Mouse (Mus musculus): Measurements from ENCODE around the gene Prss29. TPM values are rescaled to one million over a fixed set of nuclear protein-coding genes. Genes with fewer than 3 reads are reported as not detected.

Prss29 gene
- polyA plus RNA-seq, 1 experiment from 2014 or later = not detected

GRCm38 (mm10) chr17:25294111-25294510, 24.3 kb upstream of the Prss29 start:
- Histone ChIP-seq H3K9me3 (no peaks in the 10 kb centered on the region), H3K4me3 (no peak overlapping the region), H3K4me1 (no peaks in the 10 kb centered on the region), H3K36me3 (replicated peaks) (no peaks in the 10 kb centered on the region), H3K27ac (no peak overlapping the region), H3K27me3 (ENCODE audit: poor library complexity, severe bottlenecking) (no peaks in the 10 kb centered on the region)
- WGBS = 76% methylated on average over 1 of the region's 1 CpGs
- no peak for DNase-seq (ENCODE audit: extremely low spot score, low spot score)

DNA sequence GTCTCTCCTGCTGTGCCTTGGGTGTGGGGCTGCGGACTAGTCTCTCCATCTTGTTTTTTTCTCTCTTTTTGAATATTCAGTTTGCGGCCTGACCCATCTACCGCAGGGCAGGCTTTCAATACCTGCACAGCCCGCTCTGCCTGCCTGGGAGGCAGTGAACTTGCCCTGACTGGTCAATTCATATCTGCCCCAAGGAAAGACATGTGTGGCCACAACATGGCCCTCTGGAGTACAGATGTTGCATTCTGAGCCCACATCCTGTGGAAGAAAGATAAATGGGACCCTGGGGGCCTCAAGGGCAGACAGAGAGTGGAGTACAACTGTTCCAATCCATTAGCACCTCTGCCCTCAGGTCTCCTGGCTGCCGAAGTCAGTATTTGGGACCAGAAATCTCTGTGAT, 20.4 kb upstream of the Prss29 start, which contains the start of gene Prss34:
Prss34 (plus strand) TSS at position 301 of the 400 bp plus-strand sequence.
- Histone ChIP-seq H3K27ac (no peak within 1 kb of the TSS), H3K36me3 (replicated peaks) (no peaks in the 10 kb centered on the region), H3K4me1 (no peaks in the 10 kb centered on the region), H3K4me3 (no peak within 1 kb of the TSS), H3K9me3 (no peaks in the 10 kb centered on the region), H3K27me3 (ENCODE audit: poor library complexity, severe bottlenecking) (no peaks in the 10 kb centered on the region)
- WGBS = 94% methylated on average over 5 of the region's 5 CpGs
- no peak for DNase-seq (ENCODE audit: extremely low spot score, low spot score)

DNA sequence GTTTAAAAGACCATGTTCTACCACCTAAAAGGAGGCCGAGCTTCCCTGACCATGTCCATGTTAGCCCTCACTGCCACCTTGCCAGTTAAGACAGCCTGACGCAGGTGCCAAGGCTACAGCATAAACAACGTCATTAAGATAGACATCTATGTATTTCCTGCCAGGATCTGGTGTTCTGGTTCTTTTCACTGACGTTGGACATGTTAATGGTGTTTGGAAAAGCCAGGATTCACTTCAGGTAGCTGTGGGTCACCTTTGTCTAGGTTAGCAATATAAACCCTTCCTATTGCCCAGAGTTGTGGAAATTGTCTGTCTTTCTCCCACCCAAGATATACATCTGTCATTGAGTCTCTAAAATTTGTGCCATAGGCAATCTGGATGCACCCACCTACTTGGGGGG, 10.1 kb upstream of the Prss29 start, which contains the start of gene Prss28:
Prss28 (plus strand) TSS at position 301 of the 400 bp plus-strand sequence.
- no peak within 1 kb of the TSS for H3K27ac ChIP-seq
- H3K4me3 ChIP-seq = no peak within 1 kb of the TSS
- H3K27me3 ChIP-seq (ENCODE audit: poor library complexity, severe bottlenecking) = no peaks in the 10 kb centered on the region
- no peaks in the 10 kb centered on the region for H3K9me3 ChIP-seq
- DNase-seq (ENCODE audit: extremely low spot score, low spot score) = no peak
- H3K4me1 ChIP-seq = no peaks in the 10 kb centered on the region
- no peaks in the 10 kb centered on the region for H3K36me3 ChIP-seq (replicated peaks)
- WGBS = 86% methylated on average over 4 of the region's 4 CpGs

- Histone ChIP-seq H3K9me3 (no peaks in the 10 kb centered on the region), H3K4me1 (no peaks in the 10 kb centered on the region), H3K27me3 (ENCODE audit: poor library complexity, severe bottlenecking) (no peaks in the 10 kb centered on the region), H3K36me3 (replicated peaks) (no peaks in the 10 kb centered on the region), H3K4me3 (no peak overlapping the region), H3K27ac (no peak overlapping the region)
- 92% methylated on average over 8 of the region's 8 CpGs for WGBS
- no peak for DNase-seq (ENCODE audit: extremely low spot score, low spot score)
Measured at GRCm38 (mm10) chr17:25320819-25321218, 2.4 kb downstream of the Prss29 start.

GRCm38 (mm10) chr17:25322930-25323329, 4.5 kb downstream of the Prss29 start:
- Histone ChIP-seq H3K9me3 (no peaks in the 10 kb centered on the region), H3K4me3 (no peak overlapping the region), H3K27ac (no peak overlapping the region), H3K27me3 (ENCODE audit: poor library complexity, severe bottlenecking) (no peaks in the 10 kb centered on the region), H3K36me3 (replicated peaks) (no peaks in the 10 kb centered on the region), H3K4me1 (no peaks in the 10 kb centered on the region)
- DNase-seq (ENCODE audit: extremely low spot score, low spot score) = no peak
- 34% methylated on average over 2 of the region's 2 CpGs for WGBS

GRCm38 (mm10) chr17:25332321-25332720, 13.9 kb downstream of the Prss29 start:
- WGBS = 83% methylated on average over 9 of the region's 9 CpGs
- Histone ChIP-seq H3K9me3 (no peaks in the 10 kb centered on the region), H3K36me3 (replicated peaks) (no peaks in the 10 kb centered on the region), H3K4me1 (no peaks in the 10 kb centered on the region), H3K4me3 (no peak overlapping the region), H3K27me3 (ENCODE audit: poor library complexity, severe bottlenecking) (peaks cover 15% of the 10 kb centered on the region), H3K27ac (no peak overlapping the region)
- no peak for DNase-seq (ENCODE audit: extremely low spot score, low spot score)

GRCm38 (mm10) chr17:25333943-25334342, 15.5 kb downstream of the Prss29 start:
- Histone ChIP-seq H3K27ac (no peak overlapping the region), H3K4me1 (no peaks in the 10 kb centered on the region), H3K27me3 (ENCODE audit: poor library complexity, severe bottlenecking) (peaks cover 15% of the 10 kb centered on the region), H3K4me3 (no peak overlapping the region), H3K36me3 (replicated peaks) (no peaks in the 10 kb centered on the region), H3K9me3 (no peaks in the 10 kb centered on the region)
- DNase-seq (ENCODE audit: extremely low spot score, low spot score) = peak; percentile 76
- 1% methylated on average over 8 of the region's 8 CpGs for WGBS

DNA sequence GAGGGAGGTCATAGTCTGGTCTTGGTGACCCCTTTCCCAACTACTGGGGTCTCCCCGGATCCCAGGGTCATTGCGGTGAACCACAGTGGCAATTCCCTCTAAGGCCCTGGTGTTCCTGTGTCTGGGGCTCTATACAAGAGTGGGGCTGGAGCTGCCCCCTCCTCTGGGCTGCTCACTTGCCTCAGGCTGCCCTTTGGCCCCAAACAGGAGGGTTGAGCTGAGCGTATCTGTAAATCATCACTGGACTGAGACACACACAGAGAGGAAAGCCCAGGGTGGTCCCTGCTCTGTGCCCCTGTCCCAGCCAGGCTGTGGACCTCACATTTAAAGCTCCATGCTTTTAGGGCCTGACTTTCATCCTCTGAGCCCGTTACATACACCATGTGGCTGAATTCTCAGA, 19.8 kb downstream of the Prss29 start:
- Histone ChIP-seq H3K27ac (no peak overlapping the region), H3K4me1 (no peaks in the 10 kb centered on the region), H3K9me3 (no peaks in the 10 kb centered on the region), H3K36me3 (replicated peaks) (no peaks in the 10 kb centered on the region), H3K4me3 (no peak overlapping the region), H3K27me3 (ENCODE audit: poor library complexity, severe bottlenecking) (peaks cover 13% of the 10 kb centered on the region)
- no peak for DNase-seq (ENCODE audit: extremely low spot score, low spot score)
- 83% methylated on average over 4 of the region's 4 CpGs for WGBS

DNA sequence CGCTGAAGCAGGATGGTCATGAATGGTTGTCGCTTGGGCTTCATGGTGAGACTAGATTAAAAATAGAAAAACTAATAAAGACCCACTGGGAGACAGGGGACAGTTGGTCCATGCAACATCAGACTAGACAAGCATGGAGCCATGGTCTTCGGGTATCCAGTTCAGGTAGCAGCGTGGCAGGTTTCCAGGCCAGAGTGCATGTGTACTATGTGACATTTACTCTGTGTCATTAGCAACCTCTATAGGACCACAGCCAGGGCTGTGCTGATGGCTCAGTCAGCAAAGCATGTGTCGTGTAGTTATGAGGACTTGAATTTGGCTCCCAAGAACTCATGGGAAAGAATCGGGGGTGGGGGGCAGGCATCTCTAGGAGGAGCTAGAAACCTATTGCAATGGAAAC, 21.5 kb downstream of the Prss29 start:
- no peak for DNase-seq (ENCODE audit: extremely low spot score, low spot score)
- 89% methylated on average over 6 of the region's 6 CpGs for WGBS
- no peak overlapping the region for H3K4me3 ChIP-seq
- no peaks in the 10 kb centered on the region for H3K4me1 ChIP-seq
- H3K27me3 ChIP-seq (ENCODE audit: poor library complexity, severe bottlenecking) = no peaks in the 10 kb centered on the region
- H3K9me3 ChIP-seq = no peaks in the 10 kb centered on the region
- H3K27ac ChIP-seq = no peak overlapping the region
- no peaks in the 10 kb centered on the region for H3K36me3 ChIP-seq (replicated peaks)

DNA sequence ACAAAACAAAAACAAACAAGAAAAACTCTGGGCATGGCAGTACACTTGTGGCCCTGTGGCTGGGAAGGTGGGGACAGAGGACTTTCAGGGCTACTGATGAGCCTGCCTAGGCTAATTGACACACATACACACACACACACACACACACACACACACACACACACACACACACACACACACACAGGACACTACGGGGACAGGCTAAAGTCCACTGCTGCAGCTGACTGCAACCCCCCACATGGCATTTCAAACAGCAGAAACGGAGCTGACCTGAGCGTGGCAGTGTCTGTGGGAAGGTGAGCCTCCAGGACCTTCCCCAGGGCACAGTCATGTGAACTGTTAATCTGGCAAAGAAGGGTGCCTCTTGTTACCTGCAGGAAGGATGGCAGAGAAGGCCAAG, 23.0 kb downstream of the Prss29 start:
- Histone ChIP-seq H3K27me3 (ENCODE audit: poor library complexity, severe bottlenecking) (no peaks in the 10 kb centered on the region), H3K27ac (no peak overlapping the region), H3K4me3 (no peak overlapping the region), H3K36me3 (replicated peaks) (no peaks in the 10 kb centered on the region), H3K9me3 (no peaks in the 10 kb centered on the region), H3K4me1 (no peaks in the 10 kb centered on the region)
- WGBS = 66% methylated on average over 3 of the region's 3 CpGs
- no peak for DNase-seq (ENCODE audit: extremely low spot score, low spot score)

GRCm38 (mm10) chr17:25345462-25345861, 27.0 kb downstream of the Prss29 start, which contains the start of gene Tpsab1:
Tpsab1 (minus strand) TSS chr17:25345562.
- no peak within 1 kb of the TSS for H3K27ac ChIP-seq
- no peaks in the 10 kb centered on the region for H3K27me3 ChIP-seq (ENCODE audit: poor library complexity, severe bottlenecking)
- H3K4me1 ChIP-seq = no peaks in the 10 kb centered on the region
- no peak within 1 kb of the TSS for H3K4me3 ChIP-seq
- H3K36me3 ChIP-seq (replicated peaks) = no peaks in the 10 kb centered on the region
- 95% methylated on average over 4 of the region's 4 CpGs for WGBS
- H3K9me3 ChIP-seq = no peaks in the 10 kb centered on the region
- DNase-seq (ENCODE audit: extremely low spot score, low spot score) = no peak

GRCm38 (mm10) chr17:25361291-25361690, 42.8 kb downstream of the Prss29 start:
- DNase-seq (ENCODE audit: extremely low spot score, low spot score) = no peak
- no peak overlapping the region for H3K27ac ChIP-seq
- H3K4me1 ChIP-seq = no peaks in the 10 kb centered on the region
- no peak overlapping the region for H3K4me3 ChIP-seq
- no peaks in the 10 kb centered on the region for H3K36me3 ChIP-seq (replicated peaks)
- H3K27me3 ChIP-seq (ENCODE audit: poor library complexity, severe bottlenecking) = no peaks in the 10 kb centered on the region
- H3K9me3 ChIP-seq = no peaks in the 10 kb centered on the region
- WGBS = 71% methylated on average over 2 of the region's 2 CpGs

- Histone ChIP-seq H3K27me3 (ENCODE audit: poor library complexity, severe bottlenecking) (no peaks in the 10 kb centered on the region), H3K4me3 (no peak overlapping the region), H3K9me3 (no peaks in the 10 kb centered on the region), H3K36me3 (replicated peaks) (no peaks in the 10 kb centered on the region), H3K4me1 (no peaks in the 10 kb centered on the region), H3K27ac (no peak overlapping the region)
- WGBS = 17% methylated on average over 1 of the region's 1 CpGs
- no peak for DNase-seq (ENCODE audit: extremely low spot score, low spot score)
Measured at GRCm38 (mm10) chr17:25363726-25364125, 45.3 kb downstream of the Prss29 start.

DNA sequence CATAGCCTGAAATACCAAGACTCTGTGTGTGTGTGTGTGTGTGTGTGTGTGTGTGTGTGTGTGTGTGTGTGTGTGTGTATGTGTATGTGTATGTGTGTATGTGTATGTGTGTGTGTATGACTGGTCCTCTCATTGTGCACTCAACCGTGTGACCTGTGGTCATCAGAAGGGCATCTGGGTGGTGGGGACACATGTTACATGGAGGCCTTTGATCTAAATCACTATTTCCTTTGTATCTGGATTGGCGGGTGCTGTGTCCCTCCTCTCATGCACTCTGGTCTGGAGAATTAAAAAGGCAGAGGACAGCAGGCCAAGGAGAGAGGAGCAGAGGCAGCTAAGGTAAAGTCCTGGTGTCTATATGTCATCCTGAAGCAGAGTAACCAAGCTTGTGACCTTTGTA, 47.6 kb downstream of the Prss29 start, which contains the start of gene Tpsb2:
Tpsb2 (plus strand) TSS at position 301 of the 400 bp plus-strand sequence.
- no peaks in the 10 kb centered on the region for H3K9me3 ChIP-seq
- H3K27me3 ChIP-seq (ENCODE audit: poor library complexity, severe bottlenecking) = no peaks in the 10 kb centered on the region
- no peak within 1 kb of the TSS for H3K27ac ChIP-seq
- WGBS = 78% methylated on average over 2 of the region's 2 CpGs
- no peak for DNase-seq (ENCODE audit: extremely low spot score, low spot score)
- no peaks in the 10 kb centered on the region for H3K4me1 ChIP-seq
- H3K4me3 ChIP-seq = no peak within 1 kb of the TSS
- no peaks in the 10 kb centered on the region for H3K36me3 ChIP-seq (replicated peaks)
